Mouse (Mus musculus) c-Kit-positive CD71-positive TER-119-negative erythroid progenitor cells, embryonic 14.5 days (primary cell): ENCODE data around the gene Gm49361.
"Not testable (repeated sequence)": the region's sequence is repeated elsewhere in the genome, so short reads cannot be mapped to it uniquely, and the experiment has no call there.

ENCODE experiments used
- DNase-seq: peaks from one replicate; pipeline ENCODE4 v3.0.0-alpha.2; 2013; ENCODE audit warnings: low read depth

Gene Gm49361

DNA sequence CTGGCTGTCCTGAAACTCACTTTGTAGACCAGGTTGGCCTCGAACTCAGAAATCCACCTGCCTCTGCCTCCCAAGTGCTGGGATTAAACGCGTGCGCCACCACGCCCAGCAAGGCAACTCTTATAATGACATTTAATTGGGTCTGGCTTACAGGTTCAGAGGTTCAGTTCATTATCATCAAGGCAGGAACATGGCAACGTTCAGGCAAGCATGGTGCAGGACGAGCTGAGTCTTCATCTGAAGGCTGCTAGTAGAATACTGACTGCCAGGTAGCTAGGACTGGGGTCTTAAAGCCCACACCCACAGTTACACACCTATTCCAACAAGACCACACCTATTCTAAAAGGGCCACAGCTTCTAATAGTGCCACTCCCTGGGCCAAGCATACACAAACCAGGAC, 57.8 kb downstream of the Gm49361 start:
- DNase-seq, result not testable (repeated sequence)

DNA sequence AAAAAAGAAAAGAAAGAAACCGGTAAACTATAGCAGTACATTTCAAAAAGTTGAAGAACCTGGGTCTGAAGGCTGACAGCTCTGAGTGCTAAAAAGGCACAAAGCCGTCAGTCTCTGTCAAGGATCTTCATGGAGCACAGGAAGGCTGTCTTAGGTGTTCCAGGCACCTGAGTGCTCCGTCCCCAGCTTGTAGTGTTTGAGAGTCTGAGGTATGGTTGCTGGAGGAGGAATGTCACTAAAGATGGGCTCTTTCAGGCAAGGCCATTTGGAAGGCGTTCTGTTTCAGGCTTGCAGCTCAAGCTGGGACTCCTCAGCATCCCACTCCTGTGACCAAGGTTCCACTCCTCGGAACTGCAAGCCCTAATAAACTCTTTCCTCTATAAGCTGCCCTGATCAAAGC, 58.5 kb downstream of the Gm49361 start:
- no peak for DNase-seq

DNA sequence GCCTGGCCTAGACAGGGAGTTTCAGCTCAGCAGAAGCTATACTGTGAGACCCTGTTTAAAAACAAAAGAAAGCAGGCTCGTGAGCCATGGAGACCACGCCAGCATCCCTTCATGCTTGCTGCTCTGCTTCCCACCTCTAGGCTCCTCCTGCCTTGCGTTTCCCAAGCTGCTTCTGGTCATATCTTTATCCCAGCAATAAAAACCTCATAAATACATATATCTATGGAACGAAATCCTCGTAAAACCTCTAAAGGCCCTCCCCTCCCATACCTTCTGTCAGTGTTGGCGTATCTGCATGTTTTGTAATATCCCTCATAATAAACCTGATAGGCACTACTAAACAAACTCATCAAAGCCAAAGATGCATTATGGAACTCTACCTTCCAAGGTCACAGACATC, 59.3 kb downstream of the Gm49361 start:
- no peak for DNase-seq

DNA sequence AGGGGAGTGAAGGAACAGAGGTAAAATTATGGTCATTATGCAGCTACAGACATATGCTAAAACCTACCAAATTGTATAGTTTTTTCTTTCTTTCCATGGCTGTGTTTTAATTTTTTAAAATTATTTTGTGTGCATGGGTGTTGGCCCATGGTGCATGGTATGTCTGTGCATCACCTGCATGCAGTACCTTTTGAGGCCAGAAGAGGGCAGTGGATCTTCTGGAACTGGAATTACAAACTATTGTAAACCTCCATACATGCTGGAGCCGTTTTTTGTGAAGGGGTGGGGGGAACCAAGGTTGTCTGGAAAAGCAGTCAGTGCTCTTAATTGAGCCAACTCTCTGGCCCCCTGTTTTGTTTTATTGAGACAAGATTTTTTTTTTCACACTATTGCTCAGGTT, 61.3 kb downstream of the Gm49361 start:
- DNase-seq, result peak; percentile 54

DNA sequence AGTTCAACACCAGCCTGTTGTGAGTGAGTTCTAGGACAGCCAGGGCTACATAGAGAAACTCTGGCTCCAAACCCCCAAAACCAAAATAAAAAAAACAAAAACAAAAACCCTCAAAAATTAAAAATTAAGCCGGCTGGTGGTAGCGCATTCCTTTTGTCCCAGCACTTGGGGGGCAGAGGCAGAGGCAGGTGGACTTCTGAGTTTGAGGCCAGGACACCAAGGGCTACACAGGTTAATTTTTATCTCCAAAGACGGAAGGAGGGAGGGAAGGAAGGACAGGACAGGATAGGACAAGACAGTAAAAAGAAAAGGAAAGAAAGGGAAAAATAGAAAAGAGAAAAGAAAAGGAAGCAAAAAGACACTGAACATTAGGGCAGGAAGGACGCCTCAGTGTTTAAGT, 63.2 kb downstream of the Gm49361 start:
- no peak for DNase-seq

DNA sequence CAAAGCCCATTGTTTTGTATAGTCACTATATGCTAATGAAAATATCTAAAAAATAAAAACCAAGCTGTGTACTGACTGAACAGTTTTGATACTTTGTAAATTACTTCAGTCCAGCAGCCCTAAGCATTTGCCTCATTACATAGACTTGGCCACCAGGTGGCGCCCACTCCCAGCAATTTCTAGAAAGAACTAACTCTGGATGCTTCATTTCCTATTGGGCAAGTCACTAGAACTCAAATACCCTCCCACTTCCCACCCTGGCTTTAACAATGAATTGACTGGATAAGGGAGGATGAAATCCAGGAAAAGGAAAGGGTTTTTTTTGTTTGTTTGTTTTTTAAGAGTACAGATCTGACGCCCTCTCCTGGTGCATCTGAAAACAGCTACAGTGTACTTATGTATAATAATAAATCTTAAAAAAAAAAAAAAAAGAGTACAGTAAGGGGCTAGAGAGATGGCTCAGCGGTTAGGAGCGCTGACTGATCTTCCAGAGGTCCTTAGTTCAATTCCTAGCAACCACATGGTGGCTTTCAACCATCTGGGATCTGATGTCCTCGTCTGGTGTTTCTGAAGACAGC, 65.9 kb downstream of the Gm49361 start:
- peak; percentile 74 for DNase-seq

DNA sequence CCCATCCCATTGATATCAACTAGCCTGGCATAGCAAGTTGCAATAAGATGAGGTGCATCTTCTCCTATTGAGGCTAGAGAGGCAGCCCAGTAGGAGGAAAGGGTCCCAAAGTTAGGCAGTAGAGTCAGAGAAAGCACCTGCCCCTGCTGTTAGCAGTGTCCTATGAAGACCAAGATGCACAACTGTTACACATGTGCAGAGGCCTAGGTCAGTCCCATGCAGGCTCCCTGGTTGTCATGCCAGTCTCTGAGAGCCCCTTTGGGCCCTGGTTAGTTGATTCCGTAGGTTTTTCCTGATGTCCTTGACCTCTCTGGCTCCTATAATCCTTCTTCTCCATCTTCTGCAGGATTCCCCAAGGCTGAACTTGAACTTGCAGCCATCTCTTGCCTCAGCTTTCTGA, 66.4 kb downstream of the Gm49361 start:
- no peak for DNase-seq

DNA sequence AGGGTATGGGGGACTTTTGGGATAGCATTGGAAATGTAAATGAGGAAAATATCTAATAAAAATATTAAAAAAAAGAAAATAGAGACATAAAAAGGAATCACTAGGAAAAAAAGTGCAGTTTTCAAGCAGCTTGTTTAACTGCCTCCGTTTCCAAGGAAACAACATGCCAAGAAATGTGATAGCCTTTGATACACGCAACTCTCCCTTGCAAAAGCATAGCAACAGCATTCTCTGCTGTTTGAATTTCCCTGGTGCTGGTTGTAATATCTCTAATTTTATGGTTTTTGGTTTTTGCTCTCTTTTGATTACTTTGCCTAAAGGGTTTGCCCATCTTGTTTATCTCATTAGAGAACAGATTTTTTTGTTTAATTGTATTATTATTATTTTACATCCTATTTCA, 70.4 kb downstream of the Gm49361 start:
- DNase-seq, result no peak

DNA sequence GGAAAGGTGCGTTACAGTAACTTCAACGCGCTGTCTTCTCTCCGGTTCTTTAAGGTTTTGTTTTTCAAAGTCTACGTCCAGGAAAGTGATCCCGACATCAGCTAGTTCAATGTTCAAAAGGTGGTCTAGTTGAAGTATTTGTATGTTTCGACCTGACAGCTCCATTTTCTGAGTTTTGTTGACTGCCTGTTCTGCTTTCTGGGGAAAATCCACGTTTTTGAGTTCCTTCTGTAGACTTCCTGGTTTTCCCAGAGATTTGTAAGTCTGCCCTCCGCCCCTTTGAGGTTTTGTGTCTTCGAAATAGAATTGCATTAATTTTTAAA, 80.3 kb downstream of the Gm49361 start:
- no peak for DNase-seq

DNA sequence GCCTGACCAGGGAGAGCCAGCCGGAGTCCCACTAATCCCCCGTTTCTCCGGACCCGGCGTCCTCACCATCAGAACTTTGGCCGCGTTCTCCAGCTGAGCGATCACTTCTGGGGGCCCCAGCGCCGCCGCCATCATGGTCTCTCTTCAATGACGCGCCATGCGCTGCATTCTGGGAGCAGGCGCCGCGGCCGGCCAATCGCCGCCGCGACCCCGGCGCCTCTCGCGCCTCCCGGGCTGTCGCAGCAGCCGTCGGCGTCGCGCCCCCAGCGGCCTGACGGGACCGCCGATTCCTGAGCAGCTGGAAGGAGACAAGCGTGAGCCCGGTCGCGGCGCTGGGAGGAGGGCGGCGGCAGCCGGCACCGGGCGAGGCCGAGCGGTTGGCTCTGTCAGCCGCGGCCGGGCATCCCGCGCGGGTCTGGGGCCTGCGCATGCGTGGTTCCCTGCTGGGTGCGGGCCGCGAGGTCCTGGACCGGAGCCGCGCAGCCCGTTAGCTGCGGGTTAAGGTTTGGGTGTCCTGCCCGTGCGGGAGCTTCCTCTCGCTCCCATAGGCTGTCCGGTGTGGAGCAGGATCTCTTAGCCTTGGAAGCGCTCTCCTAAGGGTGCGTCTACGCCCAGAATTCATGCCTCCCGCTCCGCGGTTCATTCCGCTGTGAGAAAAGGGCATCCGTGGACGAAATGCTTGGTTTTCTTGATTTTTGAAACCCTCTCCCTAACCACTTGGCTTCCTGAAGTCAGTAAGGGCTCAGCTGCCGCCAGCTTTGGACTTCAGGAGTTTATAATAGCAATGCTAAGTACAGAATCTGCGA, 80.9 kb downstream of the Gm49361 start, which contains the start of gene Xpo4:
Xpo4 (minus strand) TSS at position 609 of the 806 bp plus-strand sequence.
- DNase-seq, result peak; percentile 67

DNA sequence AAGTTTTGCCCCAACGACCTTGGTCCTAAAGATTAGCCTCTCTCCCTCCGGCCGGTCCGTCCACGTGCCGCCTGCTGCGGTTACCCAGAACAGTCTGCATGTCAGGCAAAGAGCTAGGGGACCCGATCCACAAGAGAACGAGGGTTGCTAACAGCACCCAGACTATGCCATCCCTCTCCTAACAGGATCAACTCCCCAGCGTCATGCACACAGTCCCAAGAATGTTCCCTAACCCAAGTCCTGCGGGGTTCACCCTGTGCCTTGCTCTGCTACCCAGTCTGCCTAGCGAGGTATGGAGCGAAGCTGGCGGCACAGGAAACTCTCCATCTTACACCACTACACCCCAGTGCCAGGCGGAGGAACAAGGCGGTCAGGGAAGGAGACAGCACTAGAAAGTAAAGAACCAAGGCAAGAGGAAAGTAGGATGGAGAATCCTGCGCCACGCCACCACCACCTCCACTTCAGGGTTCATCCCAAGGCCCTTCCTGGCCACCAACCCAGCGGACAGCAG, 81.5 kb downstream of the Gm49361 start:
- DNase-seq, result peak; percentile 44

DNA sequence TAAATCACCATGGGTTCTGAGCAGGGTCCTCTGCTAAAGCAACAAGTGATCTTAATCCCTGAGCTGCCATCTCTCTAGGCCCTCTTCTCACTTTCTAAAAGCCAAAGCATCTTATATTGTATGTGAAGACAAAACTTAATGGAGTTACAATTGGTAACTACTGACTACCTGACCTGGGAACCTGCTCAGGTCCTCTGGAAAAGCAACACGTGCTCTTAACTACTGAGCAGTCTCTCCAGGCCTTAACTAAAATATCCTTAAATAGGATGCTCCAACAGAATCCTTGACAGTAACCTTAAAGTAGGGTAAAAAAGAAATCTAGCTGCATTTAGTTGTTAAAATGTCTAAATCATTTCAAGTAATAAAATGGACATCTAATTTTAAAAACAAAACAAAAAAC, 82.3 kb downstream of the Gm49361 start:
- DNase-seq, result no peak

DNA sequence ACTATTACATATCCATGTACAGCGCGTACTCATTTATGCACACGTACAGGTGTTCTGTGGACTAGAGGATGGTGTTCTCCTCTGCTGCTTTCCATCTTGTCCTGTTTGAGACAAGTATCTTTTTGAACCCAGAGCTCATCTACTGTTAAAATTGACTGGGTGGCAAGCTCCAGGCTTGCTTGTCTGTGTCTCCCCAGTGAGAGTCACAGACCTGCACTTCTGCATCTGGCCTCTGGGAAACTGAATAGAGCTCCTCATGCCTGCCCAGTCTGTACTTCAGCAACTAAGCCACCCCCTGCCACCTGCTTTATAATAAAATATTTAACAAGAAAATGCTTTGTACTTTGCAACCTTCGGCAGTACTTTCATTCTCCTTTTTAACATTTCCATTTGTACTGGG, 87.6 kb downstream of the Gm49361 start:
- DNase-seq, result no peak

DNA sequence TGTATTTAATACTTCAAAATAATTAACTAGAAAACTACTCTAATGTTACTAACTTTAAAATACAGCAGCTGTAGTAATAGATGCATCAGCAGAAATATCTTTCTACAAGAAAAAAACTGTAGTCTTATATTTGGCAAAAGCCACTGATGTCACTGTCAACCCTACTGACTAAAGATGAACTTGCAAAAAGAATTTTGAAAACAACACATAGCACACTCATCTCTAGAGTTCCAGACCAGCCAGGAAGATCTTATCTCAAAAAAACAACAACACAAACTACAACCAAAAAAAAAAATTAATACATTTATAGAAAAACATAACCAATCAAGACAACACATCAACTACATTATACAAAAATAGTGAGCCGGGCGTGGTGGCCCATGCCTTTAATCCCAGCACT, 88.4 kb downstream of the Gm49361 start:
- DNase-seq, result no peak

DNA sequence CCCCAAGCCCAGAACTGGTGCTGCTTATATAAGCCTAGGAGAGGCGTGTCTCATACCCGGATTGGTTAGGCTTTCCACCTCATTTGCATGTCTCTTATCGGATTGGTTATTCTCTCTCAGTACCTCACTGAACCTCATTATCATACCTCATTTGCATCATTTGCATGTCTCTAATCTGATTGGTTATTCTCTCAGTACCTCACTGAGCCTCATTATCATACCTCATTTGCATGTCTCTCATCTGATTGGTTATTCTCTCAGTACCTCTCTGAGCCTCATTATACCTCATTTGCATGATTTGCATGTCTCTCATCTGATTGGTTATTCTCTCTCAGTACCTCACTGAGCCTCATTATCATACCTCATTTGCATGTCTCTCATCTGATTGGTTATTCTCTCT, 89.4 kb downstream of the Gm49361 start:
- DNase-seq, result peak; percentile 32

DNA sequence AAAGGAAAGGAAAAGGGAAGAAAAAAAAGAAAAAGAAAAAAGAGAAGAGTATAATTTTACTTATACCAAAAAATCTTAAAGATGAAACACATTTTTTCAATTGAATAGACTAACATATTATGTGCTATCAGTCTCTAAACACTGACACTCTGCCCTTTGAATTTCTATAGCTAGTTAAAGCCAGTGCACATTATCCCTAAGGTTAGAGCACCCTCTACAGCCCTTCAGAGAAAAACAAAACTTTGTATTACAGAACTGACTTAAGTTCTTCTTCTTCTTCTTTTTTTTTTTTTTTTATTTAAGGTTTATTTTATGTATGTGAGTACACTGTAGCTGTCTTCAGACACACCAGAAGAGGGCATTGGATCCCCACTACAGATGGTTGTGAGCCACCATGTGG, 96.4 kb downstream of the Gm49361 start:
- DNase-seq, result no peak

DNA sequence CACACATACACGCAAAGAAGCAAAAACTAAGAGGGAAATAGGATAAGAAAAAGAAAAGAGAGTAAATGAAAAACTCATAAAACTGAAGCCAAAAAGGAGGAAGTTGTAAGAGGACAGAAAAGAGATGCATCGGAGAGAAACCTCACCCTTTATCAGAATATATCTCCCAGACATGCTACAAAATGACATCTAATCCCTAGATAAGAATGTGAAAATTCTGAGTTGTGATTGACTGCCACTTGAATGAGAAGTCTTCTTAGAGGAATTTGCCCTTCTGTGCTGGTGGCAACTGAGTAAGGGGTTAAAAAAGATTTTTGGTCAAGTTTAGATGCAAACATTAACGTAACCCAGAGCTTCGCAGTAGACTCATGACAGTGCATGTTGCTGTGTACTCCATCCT, 99.7 kb downstream of the Gm49361 start:
- no peak for DNase-seq

DNA sequence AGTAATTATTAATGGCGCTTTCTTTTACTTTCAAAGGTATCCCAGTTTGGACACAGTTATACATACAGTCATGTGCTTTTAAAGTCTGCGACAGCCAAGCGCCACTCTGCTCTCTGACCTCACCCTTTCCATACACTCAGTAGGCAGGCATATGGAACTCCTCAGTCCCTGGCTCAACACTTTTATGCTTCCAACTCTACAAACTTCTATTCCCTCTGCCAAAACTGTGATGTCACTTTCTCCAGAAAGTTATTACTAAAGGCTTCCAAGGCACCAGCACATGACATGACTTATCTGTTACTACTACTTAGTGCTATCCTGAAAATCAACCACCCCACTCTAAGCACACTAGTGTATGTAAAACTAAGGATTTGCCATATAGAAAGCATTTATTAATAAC, 106.8 kb downstream of the Gm49361 start:
- no peak for DNase-seq

DNA sequence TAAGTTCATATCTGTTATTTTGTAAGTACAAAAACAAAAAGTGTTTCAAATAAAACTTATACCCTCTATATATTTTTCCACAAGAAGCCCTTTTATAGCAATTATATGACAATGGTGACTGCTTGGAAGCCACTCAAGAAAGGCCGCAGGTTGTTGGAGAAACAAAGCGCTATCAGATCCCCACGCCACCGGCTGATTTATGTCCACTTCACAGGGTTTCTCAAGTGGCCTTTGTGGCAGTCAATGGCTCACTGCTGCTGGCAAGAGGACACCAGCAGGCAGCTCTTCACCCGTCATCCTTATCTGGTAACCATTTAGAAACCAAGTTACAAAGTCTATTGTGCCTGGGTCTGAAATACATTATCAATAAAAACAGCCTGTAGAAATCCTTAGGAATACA, 111.8 kb downstream of the Gm49361 start:
- no peak for DNase-seq

DNA sequence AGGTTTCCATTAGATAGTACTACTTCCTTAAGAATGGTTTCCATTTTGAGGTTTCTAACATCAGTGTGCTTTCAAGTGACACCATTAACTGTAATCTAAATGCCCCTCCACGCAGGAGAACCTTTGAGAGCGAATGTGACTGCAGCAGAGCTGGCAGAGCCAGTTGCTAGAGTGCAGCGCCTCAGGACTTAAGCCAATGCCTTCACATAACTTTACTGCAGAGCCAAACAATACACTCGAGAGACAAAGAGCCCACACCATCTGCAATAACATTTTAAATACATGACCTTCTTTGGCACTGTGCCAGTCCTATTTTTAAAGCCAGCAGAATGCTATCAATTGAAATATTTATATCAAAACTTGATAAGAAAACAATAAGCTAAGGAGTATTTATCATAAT, 116.3 kb downstream of the Gm49361 start:
- no peak for DNase-seq

DNA sequence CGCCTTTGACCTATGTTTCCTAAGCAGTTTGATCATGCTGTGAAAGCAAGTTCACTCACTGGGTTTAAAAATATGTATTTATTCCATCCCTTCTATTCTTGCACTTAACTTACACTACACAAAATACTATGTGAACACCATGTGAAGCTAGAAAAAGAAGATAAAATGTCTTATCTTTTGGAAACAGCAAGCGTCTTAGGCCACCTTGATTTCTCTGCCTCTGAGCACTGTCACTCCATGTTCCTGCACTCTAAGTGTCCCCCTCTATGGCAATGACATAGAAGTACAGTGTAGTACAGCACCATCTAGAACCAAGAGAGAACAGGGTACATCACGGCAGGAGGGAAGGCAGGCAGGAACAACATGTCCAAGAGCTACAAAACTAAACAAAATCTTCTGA, 123.0 kb downstream of the Gm49361 start:
- DNase-seq, result peak; percentile 45

DNA sequence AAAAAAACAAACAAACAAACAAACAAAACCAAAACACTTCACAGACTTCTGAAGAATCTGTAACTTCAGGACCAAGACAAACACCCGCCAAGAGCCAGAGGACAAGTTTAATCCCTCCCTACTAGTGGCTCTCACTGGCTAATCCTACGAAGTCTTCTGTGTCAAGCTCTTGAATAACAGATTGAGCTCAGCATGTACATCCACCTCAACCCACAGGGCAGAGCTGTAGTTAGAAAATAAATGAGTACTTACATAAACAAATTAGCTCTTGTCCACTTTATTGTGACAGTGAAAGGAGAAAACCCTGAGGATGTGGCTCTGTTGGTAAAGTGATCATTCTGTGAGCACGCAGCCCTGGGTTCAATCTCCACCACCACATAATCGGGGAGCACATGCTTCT, 124.2 kb downstream of the Gm49361 start:
- DNase-seq, result no peak

DNA sequence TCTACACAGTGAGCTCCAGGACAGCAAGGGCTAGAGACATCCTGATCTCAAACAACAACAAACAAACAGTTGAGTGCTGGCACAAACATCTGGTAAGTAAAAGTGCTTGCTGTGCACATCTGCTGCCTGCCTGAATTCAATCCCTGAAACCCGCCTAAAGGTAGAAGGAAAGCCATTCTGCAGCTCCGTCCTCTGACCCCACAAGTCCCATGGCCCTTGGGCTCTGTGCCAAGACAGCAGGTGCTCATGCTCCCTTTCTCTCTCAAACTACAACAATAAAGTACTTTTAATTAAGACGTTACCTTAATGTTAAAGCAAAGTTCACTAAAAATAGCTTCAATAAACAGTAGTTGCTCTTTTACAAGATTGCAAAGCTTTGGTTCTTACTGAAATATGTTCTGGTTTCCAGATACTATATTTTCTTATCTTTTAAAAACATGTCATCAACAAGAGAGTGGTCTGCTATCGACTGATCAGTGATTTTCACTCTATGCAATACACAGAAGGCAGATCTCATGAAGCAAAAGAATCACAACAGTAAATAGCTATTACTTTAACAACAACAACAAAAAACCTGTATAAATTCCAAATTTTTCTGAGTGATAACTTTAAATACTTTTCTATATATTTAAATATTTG, 125.2 kb downstream of the Gm49361 start:
- DNase-seq, result no peak
